Mouse (Mus musculus): ENCODE results near the gene Lrrc36. TPM values are rescaled to one million over a fixed set of nuclear protein-coding genes. Genes with fewer than 3 reads are reported as not detected.

Gene Lrrc36
- polyA plus RNA-seq, 1 experiment from 2014 or later, result 0.88 TPM

GRCm38 (mm10) chr8:105433511-105433910, 20.1 kb downstream of the Lrrc36 start:
- peaks cover 24% of the 10 kb centered on the region for H3K4me1 ChIP-seq
- H3K27ac ChIP-seq (replicated peaks), result no peak overlapping the region
- no peak overlapping the region for H3K4me3 ChIP-seq
- ATAC-seq (replicated peaks), result no peak
- H3K36me3 ChIP-seq, result no peaks in the 10 kb centered on the region
- no peak overlapping the region for H3K4me2 ChIP-seq (replicated peaks)
- WGBS, result 33% methylated on average over 5 of the region's 5 CpGs
- H3K27me3 ChIP-seq, result no peaks in the 10 kb centered on the region
- H3K9me3 ChIP-seq, result no peaks in the 10 kb centered on the region
- no peak overlapping the region for H3K9ac ChIP-seq (replicated peaks)

DNA sequence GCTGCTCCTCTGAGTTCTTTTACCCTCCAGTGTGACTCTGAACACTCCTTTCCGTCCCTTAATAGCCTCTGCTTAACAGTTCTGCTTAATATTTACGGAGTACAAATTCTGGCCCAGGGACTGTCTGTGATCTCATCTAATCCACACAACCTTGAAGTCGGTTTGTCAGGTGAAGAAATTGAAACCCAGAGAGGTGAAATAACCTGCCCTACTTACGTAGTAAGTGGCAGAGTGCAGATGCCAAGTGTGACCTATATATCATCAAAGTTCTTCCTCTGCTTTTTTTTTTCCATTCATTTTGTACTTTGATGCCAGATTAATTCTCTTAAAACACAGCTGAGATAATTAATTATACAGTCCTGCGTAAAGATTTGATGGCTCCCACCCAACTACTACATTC, 20.8 kb downstream of the Lrrc36 start:
- no peaks in the 10 kb centered on the region for H3K36me3 ChIP-seq
- peaks cover 24% of the 10 kb centered on the region for H3K4me1 ChIP-seq
- WGBS, result 52% methylated on average over 5 of the region's 5 CpGs
- no peak for ATAC-seq (replicated peaks)
- H3K4me3 ChIP-seq, result no peak overlapping the region
- H3K9ac ChIP-seq (replicated peaks), result no peak overlapping the region
- H3K27me3 ChIP-seq, result no peaks in the 10 kb centered on the region
- no peak overlapping the region for H3K4me2 ChIP-seq (replicated peaks)
- no peaks in the 10 kb centered on the region for H3K9me3 ChIP-seq
- H3K27ac ChIP-seq (replicated peaks), result no peak overlapping the region

DNA sequence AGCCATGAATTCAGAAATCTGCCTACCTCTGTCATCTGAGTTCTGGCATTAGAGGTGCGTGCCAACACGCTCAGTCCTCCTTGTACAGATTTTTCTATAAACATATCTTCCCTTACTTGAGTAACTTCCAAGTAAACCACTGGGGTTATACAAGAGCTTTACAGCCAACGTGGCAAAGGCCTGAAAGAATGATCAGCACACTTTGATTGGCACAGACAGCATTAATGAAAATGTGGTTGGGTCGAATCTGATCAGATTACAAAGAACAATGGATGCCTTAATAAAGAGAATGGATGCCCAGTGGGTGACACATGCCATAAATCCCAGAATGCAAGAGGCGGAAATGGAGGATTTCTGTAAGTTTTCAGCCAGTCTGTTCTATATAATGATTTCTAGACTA, 22.8 kb downstream of the Lrrc36 start:
- no peak overlapping the region for H3K9ac ChIP-seq (replicated peaks)
- no peaks in the 10 kb centered on the region for H3K9me3 ChIP-seq
- no peak overlapping the region for H3K4me2 ChIP-seq (replicated peaks)
- H3K36me3 ChIP-seq, result no peaks in the 10 kb centered on the region
- H3K27ac ChIP-seq (replicated peaks), result no peak overlapping the region
- 72% methylated on average over 5 of the region's 5 CpGs for WGBS
- peaks cover 24% of the 10 kb centered on the region for H3K4me1 ChIP-seq
- H3K27me3 ChIP-seq, result no peaks in the 10 kb centered on the region
- no peak for ATAC-seq (replicated peaks)
- H3K4me3 ChIP-seq, result no peak overlapping the region

GRCm38 (mm10) chr8:105437078-105437748, 23.8 kb downstream of the Lrrc36 start:
- peaks cover 18% of the 10 kb centered on the region for H3K4me1 ChIP-seq
- no peaks in the 10 kb centered on the region for H3K27me3 ChIP-seq
- H3K4me2 ChIP-seq (replicated peaks), result no peak overlapping the region
- H3K4me3 ChIP-seq, result no peak overlapping the region
- no peak overlapping the region for H3K27ac ChIP-seq (replicated peaks)
- WGBS, result 81% methylated on average over 5 of the region's 5 CpGs
- ATAC-seq (replicated peaks), result no peak
- H3K9ac ChIP-seq (replicated peaks), result no peak overlapping the region
- no peaks in the 10 kb centered on the region for H3K9me3 ChIP-seq
- H3K36me3 ChIP-seq, result no peaks in the 10 kb centered on the region

GRCm38 (mm10) chr8:105438865-105439264, 25.5 kb downstream of the Lrrc36 start:
- H3K36me3 ChIP-seq, result no peaks in the 10 kb centered on the region
- H3K4me2 ChIP-seq (replicated peaks), result no peak overlapping the region
- H3K4me1 ChIP-seq, result peaks cover 3% of the 10 kb centered on the region
- no peak overlapping the region for H3K27ac ChIP-seq (replicated peaks)
- 28% methylated on average over 5 of the region's 5 CpGs for whole genome bisulfite sequencing
- H3K9me3 ChIP-seq, result no peaks in the 10 kb centered on the region
- H3K27me3 ChIP-seq, result no peaks in the 10 kb centered on the region
- H3K4me3 ChIP-seq, result no peak overlapping the region
- ATAC-seq (replicated peaks), result no peak
- H3K9ac ChIP-seq (replicated peaks), result no peak overlapping the region

- H3K4me1 ChIP-seq, result peaks cover 12% of the 10 kb centered on the region
- no peak for ATAC-seq (replicated peaks)
- H3K4me3 ChIP-seq, result no peak overlapping the region
- H3K4me2 ChIP-seq (replicated peaks), result no peak overlapping the region
- no peaks in the 10 kb centered on the region for H3K9me3 ChIP-seq
- no peaks in the 10 kb centered on the region for H3K27me3 ChIP-seq
- 9% methylated on average over 6 of the region's 6 CpGs for WGBS
- no peak overlapping the region for H3K27ac ChIP-seq (replicated peaks)
- H3K9ac ChIP-seq (replicated peaks), result no peak overlapping the region
- no peaks in the 10 kb centered on the region for H3K36me3 ChIP-seq
Observed at GRCm38 (mm10) chr8:105441433-105441832, 28.1 kb downstream of the Lrrc36 start.

- Histone ChIP-seq H3K4me1 (peaks cover 12% of the 10 kb centered on the region), H3K9me3 (no peaks in the 10 kb centered on the region), H3K36me3 (no peaks in the 10 kb centered on the region), H3K9ac (replicated peaks) (no peak overlapping the region), H3K4me3 (no peak overlapping the region), H3K27me3 (no peaks in the 10 kb centered on the region), H3K27ac (replicated peaks) (no peak overlapping the region), H3K4me2 (replicated peaks) (no peak overlapping the region)
- WGBS, result 84% methylated on average over 5 of the region's 5 CpGs
- no peak for ATAC-seq (replicated peaks)
Observed at GRCm38 (mm10) chr8:105442661-105443060, 29.3 kb downstream of the Lrrc36 start.

GRCm38 (mm10) chr8:105445296-105446126, 32.1 kb downstream of the Lrrc36 start:
- 14% methylated on average over 11 of the region's 11 CpGs for WGBS
- H3K27ac ChIP-seq (replicated peaks), result peak overlapping the region; percentile 42
- no peak overlapping the region for H3K9ac ChIP-seq (replicated peaks)
- peaks cover 12% of the 10 kb centered on the region for H3K4me1 ChIP-seq
- ATAC-seq (replicated peaks), result peak; percentile 73
- no peaks in the 10 kb centered on the region for H3K9me3 ChIP-seq
- H3K36me3 ChIP-seq, result no peaks in the 10 kb centered on the region
- H3K27me3 ChIP-seq, result no peaks in the 10 kb centered on the region
- no peak overlapping the region for H3K4me3 ChIP-seq
- H3K4me2 ChIP-seq (replicated peaks), result 0 out of 2 replicates have a peak overlapping the region, but pooled peaks have one; percentile 8

GRCm38 (mm10) chr8:105446127-105446552, 32.8 kb downstream of the Lrrc36 start:
- Histone ChIP-seq H3K4me1 (peaks cover 12% of the 10 kb centered on the region), H3K9me3 (no peaks in the 10 kb centered on the region), H3K4me2 (replicated peaks) (0 out of 2 replicates have a peak overlapping the region, but pooled peaks have one; percentile 8), H3K27ac (replicated peaks) (peak overlapping the region; percentile 42), H3K4me3 (no peak overlapping the region), H3K27me3 (no peaks in the 10 kb centered on the region), H3K36me3 (no peaks in the 10 kb centered on the region), H3K9ac (replicated peaks) (no peak overlapping the region)
- 11% methylated on average over 4 of the region's 4 CpGs for WGBS
- ATAC-seq (replicated peaks), result no peak

- Histone ChIP-seq H3K4me1 (peaks cover 22% of the 10 kb centered on the region), H3K9me3 (no peaks in the 10 kb centered on the region), H3K4me3 (no peak overlapping the region), H3K9ac (replicated peaks) (no peak overlapping the region), H3K36me3 (no peaks in the 10 kb centered on the region), H3K27me3 (no peaks in the 10 kb centered on the region), H3K27ac (replicated peaks) (no peak overlapping the region), H3K4me2 (replicated peaks) (no peak overlapping the region)
- WGBS, result 96% methylated on average over 3 of the region's 3 CpGs
- no peak for ATAC-seq (replicated peaks)
Observed at GRCm38 (mm10) chr8:105448188-105448587, 34.8 kb downstream of the Lrrc36 start.

DNA sequence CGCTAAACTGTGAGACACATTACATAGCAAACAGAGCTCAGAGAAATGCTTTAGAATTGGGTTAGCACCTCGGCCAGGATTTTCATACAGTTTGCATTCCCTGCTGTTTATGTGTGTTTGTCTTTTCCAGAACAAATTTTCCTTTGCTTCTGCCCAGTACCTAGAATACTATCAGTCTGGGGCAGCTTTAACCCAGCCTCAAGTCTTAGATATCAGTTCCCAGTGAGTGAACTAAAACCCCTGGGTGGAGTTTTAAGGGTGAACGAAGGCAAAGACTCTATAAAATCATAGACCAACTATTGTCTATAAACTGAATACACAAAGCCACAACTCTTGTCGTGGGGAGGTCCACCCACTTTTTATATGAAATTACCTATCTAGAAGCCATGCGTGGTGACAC, 35.2 kb downstream of the Lrrc36 start:
- no peak for ATAC-seq (replicated peaks)
- no peaks in the 10 kb centered on the region for H3K27me3 ChIP-seq
- 88% methylated on average over 5 of the region's 5 CpGs for WGBS
- H3K4me1 ChIP-seq, result peaks cover 22% of the 10 kb centered on the region
- H3K4me3 ChIP-seq, result no peak overlapping the region
- H3K9ac ChIP-seq (replicated peaks), result no peak overlapping the region
- H3K36me3 ChIP-seq, result no peaks in the 10 kb centered on the region
- H3K27ac ChIP-seq (replicated peaks), result no peak overlapping the region
- no peak overlapping the region for H3K4me2 ChIP-seq (replicated peaks)
- no peaks in the 10 kb centered on the region for H3K9me3 ChIP-seq

DNA sequence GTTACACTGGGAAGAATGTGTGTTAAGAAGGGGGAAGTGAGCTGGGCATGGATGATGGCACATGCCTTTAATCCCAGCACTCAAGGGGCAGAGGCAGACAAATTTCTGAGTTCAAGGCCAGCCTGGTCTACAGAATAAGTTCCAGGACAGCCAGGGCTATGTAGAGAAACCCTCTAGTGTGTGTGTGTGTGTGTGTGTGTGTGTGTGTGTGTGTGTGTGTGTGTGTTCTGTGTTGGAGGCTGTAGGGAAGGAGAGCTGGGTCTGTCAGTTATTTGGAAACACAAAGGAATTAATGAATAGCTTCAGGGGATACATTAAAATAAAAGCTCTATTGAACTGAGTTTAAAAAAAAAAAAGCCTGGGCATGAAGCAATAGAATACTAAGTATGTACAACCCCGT, 37.6 kb downstream of the Lrrc36 start:
- Histone ChIP-seq H3K4me3 (no peak overlapping the region), H3K9ac (replicated peaks) (no peak overlapping the region), H3K4me1 (peaks cover 13% of the 10 kb centered on the region), H3K36me3 (no peaks in the 10 kb centered on the region), H3K27ac (replicated peaks) (no peak overlapping the region), H3K27me3 (no peaks in the 10 kb centered on the region), H3K4me2 (replicated peaks) (no peak overlapping the region), H3K9me3 (no peaks in the 10 kb centered on the region)
- ATAC-seq (replicated peaks), result no peak
- 6% methylated on average over 1 of the region's 1 CpGs for WGBS

All from forebrain, embryonic 15.5 days (tissue).